Mouse (Mus musculus): ENCODE measurements around the gene Apba2. TPM values are rescaled to one million over a fixed set of nuclear protein-coding genes. Genes with fewer than 3 reads are reported as not detected.

Gene Apba2
- not detected for polyA plus RNA-seq (2017; shearing (Covaris generic))

GRCm38 (mm10) chr7:64501536-64502270 lies at the start of gene Apba2:
Gene Apba2, plus strand, starts transcription at chr7:64501706.

Other genes with a start within 250 kb of the Apba2 start
- gene Mtmr10, start 214.1 kb upstream of the Apba2 start, polyA plus RNA-seq (2017; shearing (Covaris generic)), result 35.7 TPM
- gene Fan1, start 127.6 kb upstream of the Apba2 start, polyA plus RNA-seq (2017; shearing (Covaris generic)), result 6.0 TPM
- gene Mphosph10, start 109.4 kb upstream of the Apba2 start, polyA plus RNA-seq (2017; shearing (Covaris generic)), result 54.2 TPM
- 9.3 TPM for gene Mcee, start 109.1 kb upstream of the Apba2 start, polyA plus RNA-seq (2017; shearing (Covaris generic))

All from naive thymus-derived CD4-positive, alpha-beta T cell, adult 5 months (primary cell).